Mouse (Mus musculus) hindbrain, embryonic 16.5 days (tissue): ENCODE data around the gene Ms4a14. TPM values are rescaled to one million over a fixed set of nuclear protein-coding genes. Genes with fewer than 3 reads are reported as not detected.
"Not testable (repeated sequence)": the region's sequence is repeated elsewhere in the genome, so short reads cannot be mapped to it uniquely, and the experiment has no call there.

ENCODE experiments used
- ATAC-seq: fragments of 200-750 bp; cut with Nextera tagmentation; 2 replicates; pipeline ENCODE4 v1.8.0; 2017; ENCODE audit warnings: moderate TSS enrichment, moderate library complexity
- H3K27ac ChIP-seq: fragments of 300-500 bp; sonication (generic); 2 replicates; pipeline ENCODE4 v1.5.1; 2014; ENCODE audit warnings: low read depth, mild to moderate bottlenecking, control low read depth, low read length, moderate library complexity
- H3K27me3 ChIP-seq: fragments of 300-500 bp; sonication (generic); replicated peaks from 2 replicates; pipeline ENCODE4 v1.6.1; 2014; ENCODE audit warnings: low read length; ENCODE audit not compliant: control insufficient read depth, insufficient read depth
- H3K36me3 ChIP-seq: fragments of 300-500 bp; sonication (generic); 2 replicates; pipeline ENCODE4 v1.6.1; 2014; ENCODE audit warnings: mild to moderate bottlenecking, low read length, moderate library complexity, mixed read lengths; ENCODE audit not compliant: control insufficient read depth, insufficient read depth
- H3K4me1 ChIP-seq: fragments of 300-500 bp; sonication (generic); 2 replicates; pipeline ENCODE4 v1.6.1; 2014; ENCODE audit warnings: low read depth, low read length; ENCODE audit not compliant: control insufficient read depth, insufficient read depth
- H3K4me2 ChIP-seq: fragments of 300-500 bp; sonication (generic); 2 replicates; pipeline ENCODE4 v1.6.1; 2014; ENCODE audit warnings: mild to moderate bottlenecking, low read length, control low read depth, moderate library complexity
- H3K4me3 ChIP-seq: fragments of 300-500 bp; sonication (generic); 2 replicates; pipeline ENCODE4 v1.5.1; 2014; ENCODE audit warnings: mild to moderate bottlenecking, low read length, control low read depth, moderate library complexity
- H3K9ac ChIP-seq: fragments of 300-500 bp; sonication (generic); 2 replicates; pipeline ENCODE4 v1.6.1; 2014; ENCODE audit warnings: low read depth, mild to moderate bottlenecking, control low read depth, low read length, moderate library complexity
- H3K9me3 ChIP-seq: fragments of 300-500 bp; sonication (generic); 2 replicates; pipeline ENCODE4 v1.6.1; 2014; ENCODE audit warnings: mild to moderate bottlenecking, low read length, moderate library complexity; ENCODE audit not compliant: control insufficient read depth
- WGBS: fragments of 180-500 bp; shearing (Covaris S2); extraction: QIAGEN DNeasy Blood & Tissue Kit; methylation state at CpG from one replicate; pipeline ENCODE4 v1.1.7; 2014; 5-methylcytosine and 5-hydroxymethylcytosine counted together
- polyA plus RNA-seq: library from polyadenylated mRNA; unstranded; fragments of >200 nt; fragmentation: Nextera tagmentation; extraction: Ambion mirVana; gene quantifications from 2 replicates; pipeline ENCODE4 v1.2.1, GENCODE M21; 2015

Gene Ms4a14
- polyA plus RNA-seq, 1 experiment from 2014 or later: not detected

- no peaks in the 10 kb centered on the region for H3K36me3 ChIP-seq
- no peaks in the 10 kb centered on the region for H3K4me1 ChIP-seq
- no peaks in the 10 kb centered on the region for H3K27me3 ChIP-seq
- no peak overlapping the region for H3K4me3 ChIP-seq
- ATAC-seq: no peak
- no peak overlapping the region for H3K27ac ChIP-seq
- 88% methylated on average over 1 of the region's 1 CpGs for WGBS
- no peaks in the 10 kb centered on the region for H3K9me3 ChIP-seq
- H3K9ac ChIP-seq: no peak overlapping the region
- no peak overlapping the region for H3K4me2 ChIP-seq
Observed at GRCm38 (mm10) chr19:11321123-11321522, 6.9 kb upstream of the Ms4a14 start.

- no peak overlapping the region for H3K9ac ChIP-seq
- no peak overlapping the region for H3K4me3 ChIP-seq
- H3K27me3 ChIP-seq: no peaks in the 10 kb centered on the region
- H3K36me3 ChIP-seq: no peaks in the 10 kb centered on the region
- no peak overlapping the region for H3K4me2 ChIP-seq
- 89% methylated on average over 4 of the region's 4 CpGs for WGBS
- no peaks in the 10 kb centered on the region for H3K9me3 ChIP-seq
- H3K4me1 ChIP-seq: no peaks in the 10 kb centered on the region
- no peak overlapping the region for H3K27ac ChIP-seq
- ATAC-seq: no peak
Observed at GRCm38 (mm10) chr19:11316786-11317185, 2.5 kb upstream of the Ms4a14 start.

GRCm38 (mm10) chr19:11308888-11309287 lies 5.4 kb downstream of the Ms4a14 start:
- Histone ChIP-seq H3K36me3 (no peaks in the 10 kb centered on the region), H3K9me3 (no peaks in the 10 kb centered on the region), H3K27me3 (no peaks in the 10 kb centered on the region), H3K27ac (no peak overlapping the region), H3K4me3 (no peak overlapping the region), H3K4me2 (no peak overlapping the region), H3K9ac (no peak overlapping the region), H3K4me1 (no peaks in the 10 kb centered on the region)
- ATAC-seq: no peak

GRCm38 (mm10) chr19:11299529-11299928 lies 14.7 kb downstream of the Ms4a14 start:
- not testable (repeated sequence) for H3K9ac ChIP-seq, H3K27me3 ChIP-seq, H3K36me3 ChIP-seq, H3K4me3 ChIP-seq, H3K9me3 ChIP-seq, ATAC-seq, H3K4me2 ChIP-seq, H3K4me1 ChIP-seq, H3K27ac ChIP-seq
- 43% methylated on average over 4 of the region's 4 CpGs for WGBS

- no peak for ATAC-seq
- Histone ChIP-seq H3K4me2 (no peak overlapping the region), H3K9ac (no peak overlapping the region), H3K36me3 (no peaks in the 10 kb centered on the region), H3K27ac (no peak overlapping the region), H3K27me3 (no peaks in the 10 kb centered on the region), H3K4me3 (no peak overlapping the region), H3K9me3 (0 out of 2 replicates have a peak, but pooled peaks cover 2% of the 10 kb centered on the region), H3K4me1 (no peaks in the 10 kb centered on the region)
- WGBS: 56% methylated on average over 2 of the region's 2 CpGs
Observed at GRCm38 (mm10) chr19:11298939-11299338, 15.3 kb downstream of the Ms4a14 start.

GRCm38 (mm10) chr19:11293616-11294015 lies 20.6 kb downstream of the Ms4a14 start:
- H3K36me3 ChIP-seq, H3K4me1 ChIP-seq, H3K27ac ChIP-seq, ATAC-seq, H3K27me3 ChIP-seq, H3K9me3 ChIP-seq, H3K4me3 ChIP-seq, H3K9ac ChIP-seq: not testable (repeated sequence)
- WGBS: 16% methylated on average over 3 of the region's 3 CpGs
- peak overlapping the region; percentile 37 for H3K4me2 ChIP-seq

- H3K27ac ChIP-seq: no peak overlapping the region
- peak overlapping the region; percentile 20; the same call in 1 of the 2 replicates for H3K9ac ChIP-seq
- ATAC-seq: no peak
- no peaks in the 10 kb centered on the region for H3K9me3 ChIP-seq
- H3K4me2 ChIP-seq: peak overlapping the region; percentile 49
- no peaks in the 10 kb centered on the region for H3K36me3 ChIP-seq
- peak overlapping the region; percentile 33 for H3K4me3 ChIP-seq
- WGBS: 10% methylated on average over 12 of the region's 12 CpGs
- no peaks in the 10 kb centered on the region for H3K27me3 ChIP-seq
- H3K4me1 ChIP-seq: no peaks in the 10 kb centered on the region
Observed at GRCm38 (mm10) chr19:11292990-11293389, 21.3 kb downstream of the Ms4a14 start.

- Histone ChIP-seq H3K27me3 (no peaks in the 10 kb centered on the region), H3K9ac (no peak within 1 kb of the TSS), H3K27ac (no peak within 1 kb of the TSS), H3K9me3 (no peaks in the 10 kb centered on the region), H3K36me3 (no peaks in the 10 kb centered on the region), H3K4me3 (no peak within 1 kb of the TSS), H3K4me1 (no peaks in the 10 kb centered on the region), H3K4me2 (no peak within 1 kb of the TSS)
- no peak for ATAC-seq
- 95% methylated on average over 2 of the region's 2 CpGs for WGBS
Observed at GRCm38 (mm10) chr19:11283773-11284172, 30.5 kb downstream of the Ms4a14 start, which contains the start of gene Ms4a5. TSS of gene Ms4a5 (minus strand) at chr19:11283873.

GRCm38 (mm10) chr19:11280223-11280622 lies 34.0 kb downstream of the Ms4a14 start:
- Histone ChIP-seq H3K36me3 (no peaks in the 10 kb centered on the region), H3K27me3 (no peaks in the 10 kb centered on the region), H3K9ac (no peak overlapping the region), H3K4me1 (no peaks in the 10 kb centered on the region), H3K9me3 (no peaks in the 10 kb centered on the region), H3K4me3 (no peak overlapping the region), H3K27ac (no peak overlapping the region), H3K4me2 (no peak overlapping the region)
- WGBS: 92% methylated on average over 3 of the region's 3 CpGs
- no peak for ATAC-seq

GRCm38 (mm10) chr19:11276431-11276830 lies 37.8 kb downstream of the Ms4a14 start:
- 60% methylated on average over 5 of the region's 5 CpGs for WGBS
- ATAC-seq: no peak
- Histone ChIP-seq H3K4me1 (no peaks in the 10 kb centered on the region), H3K4me2 (no peak overlapping the region), H3K27ac (no peak overlapping the region), H3K27me3 (no peaks in the 10 kb centered on the region), H3K36me3 (no peaks in the 10 kb centered on the region), H3K9ac (no peak overlapping the region), H3K4me3 (no peak overlapping the region), H3K9me3 (no peaks in the 10 kb centered on the region)
